Mouse (Mus musculus) heart, adult 2 months (tissue): ENCODE measurements around the gene Syn3.

Source experiments
- CTCF ChIP-seq: fragments of 200-600 bp; IDR thresholded peaks from 2 replicates; pipeline ENCODE4 v1.8.1; 2022; ENCODE audit warnings: antibody characterized with exemption, mild to moderate bottlenecking, moderate library complexity
- EP300 ChIP-seq: fragments of 200-500 bp; IDR thresholded peaks from 2 replicates; pipeline ENCODE4 v1.6.1; 2011; ENCODE audit warnings: low read depth, low read length, control low read depth; ENCODE audit not compliant: insufficient read depth
- POLR2A ChIP-seq: fragments of 200-500 bp; IDR thresholded peaks from 2 replicates; pipeline ENCODE4 v1.6.1; 2011; ENCODE audit warnings: mild to moderate bottlenecking, low read depth, low read length, control low read depth; ENCODE audit not compliant: insufficient read depth

- TF ChIP-seq CTCF = no peak
- TF ChIP-seq POLR2A = no peak
- no peak for TF ChIP-seq EP300
These were observed 59.1 kb downstream of the Syn3 start for GRCm38 (mm10) chr10:86439640-86440039.
